Mouse (Mus musculus) ES-E14 (cell line): ENCODE measurements around the gene Csf3. TPM values are rescaled to one million over a fixed set of nuclear protein-coding genes. Genes with fewer than 3 reads are reported as not detected.
A peak's percentile ranks its signal among the peaks of the same experiment; 100 is the strongest.

ENCODE experiments used
- DNase-seq: peaks from one replicate; pipeline ENCODE4 v3.0.0-alpha.2; 2013; ENCODE audit warnings: low read depth, low spot score
- H3K27ac ChIP-seq: 2 replicates; pipeline ENCODE4 v1.5.1; 2012; ENCODE audit warnings: low read depth, mild to moderate bottlenecking, low read length, moderate library complexity, mixed read lengths; ENCODE audit not compliant: poor library complexity, insufficient read depth, severe bottlenecking
- H3K36me3 ChIP-seq: 2 replicates; pipeline ENCODE4 v1.6.1; 2012; ENCODE audit warnings: mild to moderate bottlenecking, low read length, moderate library complexity, mixed read lengths; ENCODE audit not compliant: control insufficient read depth, poor library complexity, insufficient read depth, severe bottlenecking
- H3K4me1 ChIP-seq, 2 experiments: fragments of 150-350 bp in 1 of 2; sonication (generic) in 1 of 2; 2 replicates each; pipeline ENCODE4 v1.6.1; 2012; ENCODE audit warnings: low read length in 2 of 2, mild to moderate bottlenecking in 1 of 2, mixed read lengths in 1 of 2; ENCODE audit not compliant: control insufficient read depth in 2 of 2, insufficient read depth in 2 of 2, poor library complexity in 1 of 2
- H3K4me3 ChIP-seq, 2 experiments: fragments of 150-350 bp in 1 of 2; sonication (generic) in 1 of 2; 2 replicates each; pipeline ENCODE4 v1.5.1; 2012; ENCODE audit warnings: low read length in 2 of 2, low read depth in 1 of 2, mild to moderate bottlenecking in 1 of 2, mixed read lengths in 1 of 2; ENCODE audit not compliant: insufficient read depth in 1 of 2, poor library complexity in 1 of 2, severe bottlenecking in 1 of 2
- H3K9ac ChIP-seq: 2 replicates; pipeline ENCODE4 v1.6.1; 2012; ENCODE audit warnings: low read depth, mild to moderate bottlenecking, low read length, mixed read lengths; ENCODE audit not compliant: poor library complexity, insufficient read depth, severe bottlenecking
- H3K9me3 ChIP-seq: fragments of 150-350 bp; sonication (generic); 2 replicates; pipeline ENCODE4 v1.6.1; 2012; ENCODE audit warnings: low read depth, mild to moderate bottlenecking, low read length; ENCODE audit not compliant: control insufficient read depth, insufficient read depth
- CHD2 ChIP-seq: IDR thresholded peaks from 2 replicates; pipeline ENCODE4 v1.6.1; 2014; ENCODE audit warnings: mild to moderate bottlenecking, low read depth, low read length, inconsistent platforms
- HCFC1 ChIP-seq: IDR thresholded peaks from 2 replicates; pipeline ENCODE4 v1.6.1; 2012; ENCODE audit warnings: low read length, inconsistent platforms, borderline replicate concordance; ENCODE audit not compliant: insufficient read depth
- MAFK ChIP-seq: IDR thresholded peaks from 2 replicates; pipeline ENCODE4 v1.6.1; 2014; ENCODE audit warnings: mild to moderate bottlenecking, low read depth, low read length, inconsistent platforms; ENCODE audit not compliant: insufficient read depth
- ZC3H11A ChIP-seq: IDR thresholded peaks from 2 replicates; pipeline ENCODE4 v1.6.1; 2012; ENCODE audit warnings: low read depth, mild to moderate bottlenecking, inconsistent platforms, low read length, borderline replicate concordance
- ZNF384 ChIP-seq: IDR thresholded peaks from 2 replicates; pipeline ENCODE4 v1.6.1; 2012; ENCODE audit warnings: low read depth, low read length, inconsistent platforms
- in situ Hi-C, 2 experiments: fragments of 600-800 bp; cut with MboI; formaldehyde crosslinking; loops; one replicate each; pipeline ENCODE4 v1.15.1; 2025; ENCODE audit warnings: low sequenced_read_pairs in 2 of 2, inconsistent platforms in 1 of 2; ENCODE audit not compliant: unreplicated experiment in 2 of 2
- total RNA-seq: library from RNA; depleted of rRNA; stranded (reverse); fragments of 300-350 nt; gene quantifications from 2 replicates; pipeline ENCODE4 v1.2.3, GENCODE M21; 2012

The Csf3 gene
- total RNA-seq, 1 experiment: 0.18 TPM

DNA sequence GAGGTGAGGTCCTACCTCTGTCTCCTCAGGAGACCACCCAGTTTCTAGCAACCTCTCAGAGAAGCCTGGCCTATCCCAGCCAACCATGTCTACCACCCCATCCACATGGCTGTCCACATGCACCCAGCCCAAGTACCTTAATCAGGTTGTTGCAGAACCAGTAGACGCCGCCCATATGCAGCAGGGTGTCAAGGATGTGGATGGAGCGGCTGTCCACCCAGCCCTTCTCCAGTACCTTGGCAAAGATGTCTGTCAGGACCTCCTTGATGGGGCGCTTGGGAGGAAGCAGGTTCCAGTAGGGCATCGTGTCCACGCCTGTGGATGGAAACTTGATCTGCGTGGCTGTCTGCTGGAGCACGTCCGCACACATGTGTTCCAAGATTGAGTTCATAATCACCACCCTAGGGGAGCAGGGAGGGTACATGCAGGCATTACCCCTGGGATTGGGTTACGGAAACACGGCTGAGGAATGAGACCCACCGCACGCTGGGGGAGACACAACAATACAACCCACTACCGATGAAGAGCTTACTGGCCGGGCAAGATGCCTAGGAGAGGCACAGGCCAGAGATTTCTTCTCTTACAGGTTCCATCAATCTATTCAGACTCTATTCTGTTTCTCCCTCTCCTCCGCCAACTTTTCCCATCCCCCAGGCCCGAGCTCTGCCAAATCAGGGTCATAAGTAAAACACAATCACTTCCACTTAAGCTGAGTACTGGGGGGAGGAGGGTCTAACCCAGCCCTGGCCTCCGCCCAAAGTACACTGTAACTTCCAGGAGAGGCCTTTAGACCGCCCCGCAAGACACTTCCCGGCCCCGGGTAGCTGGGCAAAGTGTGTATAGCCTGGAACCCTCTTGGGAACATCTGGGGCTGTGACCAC is 6.6 kb downstream of the Csf3 start:
- DNase-seq: no peak
- Histone ChIP-seq H3K27ac (no peak overlapping the region), H3K9me3 (no peaks in the 10 kb centered on the region), H3K4me3 (no peak overlapping the region), H3K4me1 (peaks cover 2 to 17% of the 10 kb centered on the region in 2 experiments; a peak in 3 of 4 replicates), H3K36me3 (peaks cover 46% of the 10 kb centered on the region), H3K9ac (no peak overlapping the region)
- in situ Hi-C loops: no loop called here
- TF ChIP-seq MAFK (no peak), HCFC1 (no peak), ZC3H11A (no peak), CHD2 (no peak), ZNF384 (no peak)

GRCm38 (mm10) chr11:98708282-98708956 is 7.4 kb downstream of the Csf3 start:
- in situ Hi-C loops: no loop called here
- Histone ChIP-seq H3K9ac (no peak overlapping the region), H3K9me3 (no peaks in the 10 kb centered on the region), H3K27ac (no peak overlapping the region), H3K4me1 (peaks cover 2 to 17% of the 10 kb centered on the region in 2 experiments; a peak in 3 of 4 replicates), H3K36me3 (peaks cover 49% of the 10 kb centered on the region), H3K4me3 (no peak overlapping the region)
- TF ChIP-seq ZC3H11A (no peak), MAFK (no peak)
- DNase-seq: no peak

DNA sequence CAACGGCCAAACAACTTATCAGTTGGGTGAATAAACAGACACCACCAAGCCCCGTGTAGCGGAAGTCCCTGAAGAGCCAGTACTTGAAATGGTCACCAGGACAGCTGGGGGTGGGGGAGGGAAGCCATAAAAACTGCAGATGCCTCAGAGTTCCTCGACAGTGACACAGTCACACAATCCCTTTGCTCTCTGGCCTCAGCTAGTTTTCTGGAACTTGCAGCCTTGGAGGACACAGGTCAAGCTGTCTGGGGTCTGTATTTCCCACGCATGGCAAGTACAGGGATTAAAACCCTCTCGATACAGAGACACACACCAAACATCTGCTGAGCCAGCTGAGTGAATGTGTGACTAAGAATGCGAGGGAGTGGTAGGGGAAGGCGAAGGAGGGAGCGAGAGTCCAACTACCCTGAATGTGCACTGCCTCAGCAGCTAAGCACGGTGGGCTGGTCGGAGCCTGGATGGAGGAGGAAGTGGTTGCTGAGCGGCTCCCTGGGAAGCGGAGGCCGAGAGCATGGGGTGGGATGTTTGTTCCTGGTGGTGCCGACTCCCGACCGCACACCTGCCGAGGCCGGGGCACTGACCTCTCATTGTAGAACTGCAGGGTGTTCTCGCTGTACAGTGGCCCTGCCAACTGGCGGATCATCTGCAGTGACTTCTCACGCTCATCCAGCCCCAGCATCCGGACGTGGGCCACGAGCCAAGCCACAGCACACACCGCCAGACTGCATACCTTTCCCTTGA is 8.1 kb downstream of the Csf3 start:
- peaks cover 56% of the 10 kb centered on the region for H3K36me3 ChIP-seq
- H3K27ac ChIP-seq: no peak overlapping the region
- in situ Hi-C loops: no loop called here
- peaks cover 2 to 17% of the 10 kb centered on the region in 2 experiments; a peak in 3 of 4 replicates for H3K4me1 ChIP-seq
- no peaks in the 10 kb centered on the region for H3K9me3 ChIP-seq
- no peak for DNase-seq
- no peak for TF ChIP-seq HCFC1
- no peak for TF ChIP-seq MAFK
- TF ChIP-seq CHD2: no peak
- TF ChIP-seq ZNF384: no peak
- TF ChIP-seq ZC3H11A: no peak
- no peak overlapping the region for H3K4me3 ChIP-seq
- no peak overlapping the region; the same call in 1 of the 2 replicates for H3K9ac ChIP-seq

GRCm38 (mm10) chr11:98710416-98711045 is 9.5 kb downstream of the Csf3 start:
- Histone ChIP-seq H3K36me3 (peaks cover 52% of the 10 kb centered on the region), H3K9me3 (no peaks in the 10 kb centered on the region), H3K9ac (no peak overlapping the region), H3K27ac (no peak overlapping the region), H3K4me3 (no peak overlapping the region), H3K4me1 (peaks cover 2 to 17% of the 10 kb centered on the region in 2 experiments; a peak in 3 of 4 replicates)
- peak; percentile 1; the same call in 1 of the 2 replicates for TF ChIP-seq ZC3H11A
- no peak for TF ChIP-seq ZNF384
- no peak for TF ChIP-seq MAFK
- no peak for TF ChIP-seq HCFC1
- DNase-seq: peak; percentile 90
- in situ Hi-C loops: no loop called here
